Mouse (Mus musculus): ENCODE results near the gene Pias1.

DNA sequence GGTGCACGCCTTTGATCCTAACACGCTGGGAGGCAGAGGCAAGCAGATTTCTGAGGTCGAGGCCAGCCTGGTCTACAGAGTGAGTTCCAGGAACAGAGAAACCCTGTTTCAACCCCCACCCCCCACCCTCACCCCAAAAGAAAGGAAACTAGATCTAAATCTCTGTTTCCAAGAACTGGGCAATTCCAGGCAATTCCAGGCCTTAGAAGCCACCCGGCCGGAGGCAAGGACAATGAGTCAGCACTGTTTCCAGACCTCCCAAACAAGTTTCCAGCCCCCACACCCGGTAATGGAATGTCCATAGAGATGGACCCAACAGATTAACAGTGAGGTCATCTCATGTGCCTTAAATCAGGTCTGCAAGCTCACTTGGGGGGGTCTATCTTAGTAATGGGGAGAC, 157.8 kb downstream of the Pias1 start:
- no peak for TF ChIP-seq CTCF (IDR thresholded peaks at IDR 0.05; ENCODE audit: low read depth, low read length)
- TF ChIP-seq POLR2A (IDR thresholded peaks at IDR 0.05; ENCODE audit: borderline replicate concordance, low read depth, low read length): no peak

Measured in bone marrow macrophage, adult 2 months (primary cell).